ENCODE assay signal across 11 mouse cellular contexts in the genomic region with DNA sequence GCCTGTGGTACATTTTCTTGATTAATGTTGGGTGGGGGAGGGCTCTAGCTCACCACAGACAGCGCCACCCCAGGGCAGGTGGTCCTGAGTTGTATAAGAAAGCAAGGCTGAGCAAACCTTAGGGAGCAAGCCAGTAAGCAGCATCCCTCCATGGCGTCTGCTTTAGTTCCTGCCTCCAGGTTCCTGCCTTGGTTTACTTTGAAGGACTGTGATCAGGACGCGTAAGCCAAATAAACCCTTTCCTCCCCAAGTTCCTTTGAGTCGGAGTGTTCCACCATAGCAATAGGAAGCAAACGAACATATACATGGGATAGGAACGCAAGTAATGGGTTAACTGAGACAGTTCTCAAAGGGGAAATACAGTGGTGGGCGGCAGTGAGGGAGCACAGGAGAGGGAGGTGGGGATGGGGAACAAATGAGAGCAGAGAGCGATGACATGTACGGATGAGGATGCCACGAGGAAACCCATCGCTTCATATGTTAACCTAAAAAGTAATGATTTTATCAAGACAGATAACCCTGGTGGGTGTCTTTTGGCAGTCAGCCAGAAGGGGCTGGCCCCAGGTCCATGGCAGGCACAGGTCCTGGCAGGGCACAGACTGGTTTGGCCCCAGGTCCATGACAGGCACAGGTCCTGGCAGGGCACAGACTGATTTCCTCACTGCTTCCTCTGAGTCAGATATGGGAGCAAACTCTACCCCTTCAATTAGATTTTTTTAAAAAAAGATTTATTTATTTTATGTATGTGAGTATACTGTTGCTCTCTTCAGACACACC. TPM values are rescaled to one million over a fixed set of nuclear protein-coding genes. Genes with fewer than 3 reads are reported as not detected.
DNase-seq lines count a peak whose midpoint lies in the region; ATAC-seq lines count a peak whose summit lies in the region.
"Had no signal": no experiment of that assay in that cellular context is flagged by ENCODE, and none has a peak within 500 bp of the region (broad histone marks: within the 10 kb centered on the region; RNA-seq: fewer than 3 reads in every experiment).

No protein-coding gene starts in this region.

- H3K27me3 ChIP-seq in hindbrain, embryonic 10.5 days (ENCODE audit: insufficient read depth, poor library complexity, severe bottlenecking) = no peaks in the 10 kb centered on the region
- H3K27me3 ChIP-seq in hindbrain, embryonic 16.5 days (replicated peaks; ENCODE audit: control insufficient read depth, insufficient read depth, low read length) = no peaks in the 10 kb centered on the region
- H3K27me3 ChIP-seq in midbrain, embryonic 10.5 days (ENCODE audit: low read depth, poor library complexity, severe bottlenecking) = no peaks in the 10 kb centered on the region
- no peaks in the 10 kb centered on the region for H3K27me3 ChIP-seq in midbrain, embryonic 16.5 days (ENCODE audit: control insufficient read depth, insufficient read depth, low read depth, low read length)
- H3K27me3 ChIP-seq in embryonic facial prominence, embryonic 10.5 days (replicated peaks; ENCODE audit: low read depth, poor library complexity, severe bottlenecking) = no peaks in the 10 kb centered on the region
- H3K27me3 ChIP-seq: forebrain, embryonic 15.5 days; heart, embryonic 13.5 days; limb, embryonic 13.5 days; midbrain, embryonic 12.5 days had no signal

- WGBS in hindbrain, embryonic 10.5 days = 90% methylated on average over 12 of the region's 12 CpGs
- WGBS in hindbrain, embryonic 16.5 days = 85% methylated on average over 12 of the region's 12 CpGs
- 92% methylated on average over 12 of the region's 12 CpGs for WGBS in midbrain, embryonic 10.5 days
- WGBS in midbrain, embryonic 16.5 days = 90% methylated on average over 12 of the region's 12 CpGs
- WGBS in embryonic facial prominence, embryonic 10.5 days = 93% methylated on average over 12 of the region's 12 CpGs

- no peak overlapping the region for H3K9ac ChIP-seq in hindbrain, embryonic 16.5 days (ENCODE audit: low read depth, low read length)
- H3K9ac ChIP-seq in midbrain, embryonic 16.5 days (ENCODE audit: low read depth, low read length) = no peak overlapping the region
- H3K9ac ChIP-seq: forebrain, embryonic 15.5 days; heart, embryonic 13.5 days; limb, embryonic 13.5 days; midbrain, embryonic 12.5 days had no signal

- no peaks in the 10 kb centered on the region for H3K9me3 ChIP-seq in hindbrain, embryonic 10.5 days
- H3K9me3 ChIP-seq in hindbrain, embryonic 16.5 days (ENCODE audit: control insufficient read depth, low read length) = no peaks in the 10 kb centered on the region
- H3K9me3 ChIP-seq in midbrain, embryonic 10.5 days (replicated peaks) = no peaks in the 10 kb centered on the region
- H3K9me3 ChIP-seq in midbrain, embryonic 16.5 days (replicated peaks; ENCODE audit: control insufficient read depth, low read length, poor library complexity, severe bottlenecking) = no peaks in the 10 kb centered on the region
- H3K9me3 ChIP-seq in embryonic facial prominence, embryonic 10.5 days = no peaks in the 10 kb centered on the region
- H3K9me3 ChIP-seq: forebrain, embryonic 15.5 days; midbrain, embryonic 12.5 days had no signal

- no peak for DNase-seq in hindbrain, embryonic 10.5 days (ENCODE audit: low spot score)
- DNase-seq in midbrain, embryonic 10.5 days (ENCODE audit: low spot score) = no peak
- no peak for DNase-seq in embryonic facial prominence, embryonic 10.5 days (ENCODE audit: low spot score)
- peak; percentile 46 for DNase-seq in lung, postnatal 36 days

- ATAC-seq in hindbrain, embryonic 16.5 days = no peak
- ATAC-seq in midbrain, embryonic 16.5 days = no peak
- no peak for ATAC-seq in megakaryocyte, adult 5-6 weeks (ENCODE audit: poor library complexity, severe bottlenecking)

- H3K4me2 ChIP-seq in hindbrain, embryonic 16.5 days (ENCODE audit: low read length) = no peak overlapping the region
- no peak overlapping the region for H3K4me2 ChIP-seq in midbrain, embryonic 16.5 days (ENCODE audit: low read length)
- H3K4me2 ChIP-seq: forebrain, embryonic 15.5 days; heart, embryonic 13.5 days; limb, embryonic 13.5 days; midbrain, embryonic 12.5 days had no signal

- H3K4me3 ChIP-seq in hindbrain, embryonic 10.5 days = no peak overlapping the region
- no peak overlapping the region for H3K4me3 ChIP-seq in hindbrain, embryonic 16.5 days (ENCODE audit: low read length)
- H3K4me3 ChIP-seq in midbrain, embryonic 10.5 days = no peak overlapping the region
- no peak overlapping the region for H3K4me3 ChIP-seq in midbrain, embryonic 16.5 days (ENCODE audit: low read depth, low read length)
- no peak overlapping the region for H3K4me3 ChIP-seq in embryonic facial prominence, embryonic 10.5 days
- H3K4me3 ChIP-seq: forebrain, embryonic 15.5 days; heart, embryonic 13.5 days; limb, embryonic 13.5 days; midbrain, embryonic 12.5 days had no signal

- H3K27ac ChIP-seq in hindbrain, embryonic 10.5 days = 0 out of 2 replicates have a peak overlapping the region, but pooled peaks have one; percentile 26
- no peak overlapping the region for H3K27ac ChIP-seq in hindbrain, embryonic 16.5 days (ENCODE audit: low read depth, low read length)
- peak overlapping the region; percentile 91; the same call in 1 of the 2 replicates for H3K27ac ChIP-seq in midbrain, embryonic 10.5 days (replicated peaks)
- H3K27ac ChIP-seq in midbrain, embryonic 16.5 days (ENCODE audit: low read length) = no peak overlapping the region
- peak overlapping the region; percentile 89 for H3K27ac ChIP-seq in embryonic facial prominence, embryonic 10.5 days (replicated peaks)

- no peaks in the 10 kb centered on the region for H3K36me3 ChIP-seq in hindbrain, embryonic 10.5 days
- H3K36me3 ChIP-seq in hindbrain, embryonic 16.5 days (ENCODE audit: control insufficient read depth, insufficient read depth, low read length) = no peaks in the 10 kb centered on the region
- no peaks in the 10 kb centered on the region for H3K36me3 ChIP-seq in midbrain, embryonic 10.5 days
- H3K36me3 ChIP-seq in midbrain, embryonic 16.5 days (ENCODE audit: control insufficient read depth, insufficient read depth, low read length) = no peaks in the 10 kb centered on the region
- no peaks in the 10 kb centered on the region for H3K36me3 ChIP-seq in embryonic facial prominence, embryonic 10.5 days (replicated peaks)
- H3K36me3 ChIP-seq: forebrain, embryonic 15.5 days; heart, embryonic 13.5 days; limb, embryonic 13.5 days; midbrain, embryonic 12.5 days had no signal

- H3K4me1 ChIP-seq in hindbrain, embryonic 10.5 days (replicated peaks) = peaks cover 19% of the 10 kb centered on the region
- peaks cover 7% of the 10 kb centered on the region for H3K4me1 ChIP-seq in hindbrain, embryonic 16.5 days (ENCODE audit: control insufficient read depth, insufficient read depth, low read depth, low read length)
- H3K4me1 ChIP-seq in midbrain, embryonic 10.5 days = peaks cover 25% of the 10 kb centered on the region
- peaks cover 17% of the 10 kb centered on the region for H3K4me1 ChIP-seq in midbrain, embryonic 16.5 days (ENCODE audit: control insufficient read depth, insufficient read depth, low read length)
- peaks cover 34% of the 10 kb centered on the region for H3K4me1 ChIP-seq in embryonic facial prominence, embryonic 10.5 days

RNA-seq across cellular contexts. Expression of a gene that starts 27.2 kb away (rescaled TPM):
- polyA plus RNA-seq in hindbrain, embryonic 10.5 days (2016; fragmentation: Nextera tagmentation; extraction: Ambion mirVana) = 51.5 and 58.1 TPM in 2 replicates
- 37.3 and 38.8 TPM in 2 replicates for polyA plus RNA-seq in hindbrain, embryonic 16.5 days (2015; fragmentation: Nextera tagmentation; extraction: Ambion mirVana)
- polyA plus RNA-seq in midbrain, embryonic 10.5 days (2016; fragmentation: Nextera tagmentation; extraction: Ambion mirVana) = 57.2 and 58.2 TPM in 2 replicates
- 44.7 and 50.8 TPM in 2 replicates for polyA plus RNA-seq in midbrain, embryonic 16.5 days (2015; fragmentation: Nextera tagmentation; extraction: Ambion mirVana)
- polyA plus RNA-seq in embryonic facial prominence, embryonic 10.5 days (2016; fragmentation: Nextera tagmentation; extraction: Ambion mirVana) = 60.6 and 61.5 TPM in 2 replicates
- 22.2 and 25.5 TPM in 2 replicates for total RNA-seq in megakaryocyte, adult 5-6 weeks (2015)
- total RNA-seq in megakaryocyte, adult 5-6 weeks (2017) = 23.3 and 28.9 TPM in 2 replicates

Comparison
In these comparisons a context has a peak if more than half of its experiments do, and no peak if none do; other contexts are left out.
1. H3K27ac ChIP-seq: peak in hindbrain, embryonic 10.5 days (single experiment), midbrain, embryonic 10.5 days (single experiment) and embryonic facial prominence, embryonic 10.5 days (single experiment); none in hindbrain, embryonic 16.5 days (single experiment) and midbrain, embryonic 16.5 days (single experiment).